Mouse (Mus musculus) ES-Bruce4 (cell line): ENCODE measurements at regions not wholly inside any gene's neighbourhood (a gene's known extent, or its start where the extent isn't known, plus 50 kb on each side); places are given as distances from the start of the nearest gene placed in this dataset.

Experiments used
- CTCF ChIP-seq: IDR thresholded peaks from one replicate; pipeline ENCODE4 v1.8.1; 2011; ENCODE audit warnings: low read depth, low read length
- EP300 ChIP-seq: IDR thresholded peaks from 2 replicates; pipeline ENCODE4 v1.6.1; 2011; ENCODE audit warnings: low read depth, low read length; ENCODE audit not compliant: insufficient read depth
- POLR2A ChIP-seq: IDR thresholded peaks from one replicate; pipeline ENCODE4 v1.8.1; 2011; ENCODE audit warnings: low read length; ENCODE audit not compliant: insufficient read depth

DNA sequence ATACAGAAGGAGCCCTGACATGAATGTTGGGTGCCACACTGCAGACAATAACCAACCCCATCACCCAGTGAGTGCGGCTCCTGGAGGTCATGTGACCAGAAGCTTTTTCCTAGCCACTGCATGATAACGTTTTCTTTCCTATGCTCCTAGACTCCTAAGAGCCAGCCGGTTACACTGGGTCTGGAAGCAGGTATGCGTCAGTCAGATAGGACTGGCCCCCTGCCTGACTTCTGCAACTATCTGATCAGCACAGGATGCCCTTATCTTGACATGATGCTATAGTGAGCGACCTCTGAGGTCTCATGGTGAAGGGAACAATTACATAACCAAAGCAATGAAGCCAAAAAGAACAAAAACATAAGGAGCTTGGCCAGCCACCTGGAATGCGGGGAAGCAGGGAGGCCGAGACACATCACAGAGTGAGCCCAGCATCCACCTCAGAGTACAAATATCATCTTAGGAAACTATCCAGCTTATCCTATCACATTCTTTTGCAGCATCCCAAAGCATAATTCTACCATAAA lies 63.2 kb upstream of the Trib2 start:
- TF ChIP-seq CTCF (no peak), EP300 (no peak), POLR2A (no peak)
